Mouse (Mus musculus) liver, embryonic 14.5 days (tissue): ENCODE measurements at regions not wholly inside any gene's neighbourhood (a gene's known extent, or its start where the extent isn't known, plus 50 kb on each side); places are given as distances from the start of the nearest gene placed in this dataset.

Experiments used
- ATAC-seq: fragments of 200-750 bp; cut with Nextera tagmentation; 2 replicates; pipeline ENCODE4 v1.8.0; 2017; ENCODE audit warnings: moderate number of reproducible peaks, mild to moderate bottlenecking, moderate library complexity; ENCODE audit not compliant: insufficient read depth
- DNase-seq, 3 experiments: peaks; one replicate each; pipeline ENCODE4 v3.0.0-alpha.2; 2012 to 2013; ENCODE audit warnings: low read depth in 3 of 3, low spot score in 3 of 3
- H3K27ac ChIP-seq: fragments of 300-500 bp; sonication (generic); 2 replicates; pipeline ENCODE4 v1.5.1; 2014; ENCODE audit warnings: moderate library complexity, mild to moderate bottlenecking, control low read depth, inconsistent platforms
- H3K27me3 ChIP-seq: fragments of 300-500 bp; sonication (generic); 2 replicates; pipeline ENCODE4 v1.6.1; 2014; ENCODE audit warnings: mild to moderate bottlenecking, low read length, moderate library complexity; ENCODE audit not compliant: control insufficient read depth, insufficient read depth
- H3K36me3 ChIP-seq: fragments of 300-500 bp; sonication (generic); replicated peaks from 2 replicates; pipeline ENCODE4 v1.6.1; 2014; ENCODE audit warnings: low read depth; ENCODE audit not compliant: control insufficient read depth, insufficient read depth
- H3K4me1 ChIP-seq, 2 experiments: fragments of 200-500 bp in 1 of 2; fragments of 300-500 bp in 1 of 2; sonication (generic) in 1 of 2; replicated peaks; 2 replicates each; pipeline ENCODE4 v1.6.1; 2012 to 2014; ENCODE audit warnings: antibody characterized with exemption in 1 of 2, inconsistent platforms in 1 of 2, low read length in 1 of 2; ENCODE audit not compliant: control insufficient read depth in 2 of 2, insufficient read depth in 2 of 2
- H3K4me2 ChIP-seq: fragments of 300-500 bp; sonication (generic); 2 replicates; pipeline ENCODE4 v1.6.1; 2014; ENCODE audit warnings: low read depth, mild to moderate bottlenecking, control low read depth, moderate library complexity
- H3K4me3 ChIP-seq, 2 experiments: fragments of 200-500 bp in 1 of 2; fragments of 300-500 bp in 1 of 2; sonication (generic) in 1 of 2; 2 replicates each; pipeline ENCODE4 v1.5.1; 2012 to 2014; ENCODE audit warnings: low read depth in 2 of 2, low read length in 2 of 2, mild to moderate bottlenecking in 2 of 2, control low read depth in 1 of 2, inconsistent platforms in 1 of 2, moderate library complexity in 1 of 2; ENCODE audit not compliant: insufficient read depth in 1 of 2
- H3K9ac ChIP-seq: fragments of 300-500 bp; sonication (generic); replicated peaks from 2 replicates; pipeline ENCODE4 v1.6.1; 2014; ENCODE audit warnings: mild to moderate bottlenecking, control low read depth, moderate library complexity
- H3K9me3 ChIP-seq: fragments of 300-500 bp; sonication (generic); 2 replicates; pipeline ENCODE4 v1.6.1; 2016; ENCODE audit warnings: low read length, mixed read lengths; ENCODE audit not compliant: control insufficient read depth
- CTCF ChIP-seq: IDR thresholded peaks from 2 replicates; pipeline ENCODE4 v1.5.1; 2016; ENCODE audit warnings: antibody characterized with exemption, low read depth, control low read depth
- EP300 ChIP-seq: IDR thresholded peaks from 2 replicates; pipeline ENCODE4 v1.6.1; 2016; ENCODE audit warnings: antibody characterized with exemption, low read depth
- WGBS: fragments of 180-500 bp; shearing (Covaris S2); extraction: QIAGEN DNeasy Blood & Tissue Kit; methylation state at CpG from one replicate; pipeline ENCODE4 v1.1.7; 2014; ENCODE audit not compliant: insufficient replicate concordance; 5-methylcytosine and 5-hydroxymethylcytosine counted together

DNA sequence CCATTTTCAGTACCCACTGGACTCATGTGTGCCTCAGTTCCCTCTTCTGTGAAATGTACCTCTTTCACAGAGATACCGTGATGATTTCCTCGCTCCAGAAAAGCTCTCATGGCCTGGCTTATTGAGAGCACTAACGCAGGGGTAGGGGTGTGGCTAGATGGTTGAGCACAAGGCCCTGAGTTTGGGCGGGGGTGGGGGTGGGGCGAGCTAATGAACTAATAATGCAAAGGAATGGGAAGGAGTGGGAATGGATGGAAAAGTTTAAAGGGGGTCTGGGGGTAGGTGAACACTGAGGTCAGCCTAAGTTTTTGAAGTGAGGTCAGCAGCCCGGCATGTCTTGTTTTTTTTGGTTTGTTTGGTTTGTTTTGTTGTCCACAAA is 64.3 kb upstream of the Akt3 start:
- Histone ChIP-seq H3K4me2 (peak overlapping the region; percentile 58), H3K4me1 (no peaks in the 10 kb centered on the region), H3K27ac (no peak overlapping the region), H3K27me3 (peaks cover 4% of the 10 kb centered on the region; the same call in 1 of the 2 replicates), H3K36me3 (no peaks in the 10 kb centered on the region), H3K9ac (no peak overlapping the region), H3K4me3 (peak overlapping the region; percentile 28 to 51), H3K9me3 (no peaks in the 10 kb centered on the region)
- DNase-seq (no peak), ATAC-seq (no peak)
- 10% methylated on average over 6 of the region's 6 CpGs for WGBS
- TF ChIP-seq CTCF (no peak), EP300 (no peak)

DNA sequence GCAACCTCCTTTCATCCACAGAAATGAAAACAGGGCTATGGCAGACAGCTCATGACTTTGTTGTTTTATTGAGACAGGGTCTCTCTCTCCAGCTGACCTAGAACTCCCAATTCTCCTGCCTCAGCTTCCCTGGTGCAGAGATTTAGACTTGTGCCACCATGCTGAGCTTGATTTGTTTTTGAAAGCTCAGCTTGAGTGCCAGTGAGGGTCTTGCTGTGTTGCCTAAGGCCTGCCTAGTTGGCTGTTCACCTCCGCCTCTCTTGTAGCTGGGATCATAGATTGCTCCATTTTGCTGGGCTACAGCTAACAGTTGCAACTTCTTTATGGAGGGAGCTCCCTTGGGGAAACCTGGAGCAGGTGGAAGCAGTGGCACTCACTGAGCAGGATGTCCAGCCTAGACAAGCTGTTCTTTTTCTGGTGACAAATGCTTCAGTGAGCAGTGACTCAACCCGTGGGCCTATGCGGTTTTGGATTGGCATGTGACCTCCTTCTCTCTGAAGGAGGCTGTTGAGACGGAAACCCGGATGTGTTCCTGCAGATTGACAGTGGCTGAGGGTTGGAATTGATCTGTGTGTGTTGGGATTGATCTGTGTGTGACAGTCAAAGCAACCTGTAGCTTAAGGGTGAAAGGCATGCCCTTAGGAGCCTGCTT is 63.8 kb upstream of the Akt3 start:
- Histone ChIP-seq H3K9me3 (no peaks in the 10 kb centered on the region), H3K27ac (no peak overlapping the region), H3K4me3 (no peak overlapping the region), H3K27me3 (peaks cover 4% of the 10 kb centered on the region; the same call in 1 of the 2 replicates), H3K36me3 (no peaks in the 10 kb centered on the region), H3K4me1 (no peaks in the 10 kb centered on the region), H3K9ac (no peak overlapping the region), H3K4me2 (no peak overlapping the region)
- TF ChIP-seq EP300 (no peak), CTCF (no peak)
- WGBS: 30% methylated on average over 5 of the region's 5 CpGs
- no peak for DNase-seq
- no peak for ATAC-seq

GRCm38 (mm10) chr1:177308213-177308872 is 50.3 kb upstream of the Akt3 start:
- Histone ChIP-seq H3K9ac (no peak overlapping the region), H3K27ac (no peak overlapping the region), H3K9me3 (no peaks in the 10 kb centered on the region), H3K4me1 (no peaks in the 10 kb centered on the region), H3K36me3 (no peaks in the 10 kb centered on the region), H3K4me3 (no peak overlapping the region), H3K27me3 (no peaks in the 10 kb centered on the region), H3K4me2 (no peak overlapping the region)
- no peak for ATAC-seq
- WGBS: 11% methylated on average over 5 of the region's 5 CpGs
- no peak for DNase-seq
- TF ChIP-seq EP300 (no peak), CTCF (no peak)
